Mouse (Mus musculus) myocyte (in vitro differentiated cells): ENCODE measurements around the gene Chd3.

Experiments
- CEBPB ChIP-seq: IDR thresholded peaks from 2 replicates; pipeline ENCODE4 v1.6.1; 2011; ENCODE audit warnings: mild to moderate bottlenecking, moderate library complexity; ENCODE audit not compliant: poor library complexity, insufficient read depth, severe bottlenecking
- E2F4 ChIP-seq: IDR thresholded peaks from one replicate; pipeline ENCODE4 v1.6.1; 2011; ENCODE audit warnings: mild to moderate bottlenecking, control low read depth, moderate library complexity; ENCODE audit not compliant: insufficient read depth
- MAX ChIP-seq: IDR thresholded peaks from one replicate; pipeline ENCODE4 v1.6.1; 2011; ENCODE audit warnings: low read depth, mild to moderate bottlenecking, control low read depth
- POLR2A ChIP-seq: IDR thresholded peaks from one replicate; pipeline ENCODE4 v1.6.1; 2011; ENCODE audit warnings: low read depth, mild to moderate bottlenecking, control low read depth, moderate library complexity; ENCODE audit not compliant: insufficient read length
- SRF ChIP-seq: IDR thresholded peaks from one replicate; pipeline ENCODE4 v1.6.1; 2011; ENCODE audit warnings: low read depth; ENCODE audit not compliant: control insufficient read depth, insufficient read length
- USF1 ChIP-seq: IDR thresholded peaks from one replicate; pipeline ENCODE4 v1.6.1; 2011; ENCODE audit warnings: low read depth, mild to moderate bottlenecking, control low read depth, moderate library complexity

GRCm38 (mm10) chr11:69324749-69325148 lies 44.5 kb downstream of the Chd3 start:
- TF ChIP-seq CEBPB = no peak
- TF ChIP-seq POLR2A = no peak
- TF ChIP-seq USF1 = no peak
- TF ChIP-seq E2F4 = no peak
- TF ChIP-seq SRF = no peak
- no peak for TF ChIP-seq MAX
